12 mouse cellular contexts compared by ENCODE assay signal in genomic region chr8:94634211-94634610, GRCm38 (mm10). TPM values are rescaled to one million over a fixed set of nuclear protein-coding genes. Genes with fewer than 3 reads are reported as not detected.
DNase-seq lines count a peak whose midpoint lies in the region; ATAC-seq and TF ChIP-seq lines count a peak whose summit lies in the region.
"Had no signal": no experiment of that assay in that cellular context is flagged by ENCODE, and none has a peak within 500 bp of the region (broad histone marks: within the 10 kb centered on the region; RNA-seq: fewer than 3 reads in every experiment).

No protein-coding gene starts in this region.

- H3K4me3 ChIP-seq in MEL (ENCODE audit: control insufficient read depth in 1 of 2, insufficient read depth in 1 of 2, low read depth in 2 of 2, low read length in 2 of 2): no peak overlapping the region; a peak in 1 of 4 replicates
- no peak overlapping the region for H3K4me3 ChIP-seq in liver, embryonic 14.5 days (ENCODE audit: insufficient read depth in 1 of 2, low read depth in 2 of 2, low read length in 2 of 2)
- H3K4me3 ChIP-seq: forebrain, embryonic 10.5 days had no signal

- TF ChIP-seq POLR2A in MEL (IDR thresholded peaks at IDR 0.05; ENCODE audit: control insufficient read depth in 1 of 2, insufficient read depth in 1 of 2, low read depth in 1 of 2, low read length in 2 of 2, poor library complexity in 1 of 2): peak in 1 of 2 experiments; percentile 40; a peak in 1 of 4 replicates

- peak; percentile 97 for DNase-seq in MEL (ENCODE audit: low read depth, low spot score)
- peak; percentile 53 to 61 (median 59) for DNase-seq in liver, embryonic 14.5 days (ENCODE audit: low read depth in 3 of 3, low spot score in 3 of 3)
- DNase-seq in thymus, postnatal 0 days (ENCODE audit: low spot score): peak; percentile 80
- no peak for DNase-seq in yolk sac, embryonic 10.5 days (ENCODE audit: low spot score)
- no peak for DNase-seq in cerebellum, adult 9-10 months
- DNase-seq in heart, adult 18-20 months: no peak
- DNase-seq: gastrocnemius, postnatal 36 days; heart, postnatal 10 days; lung, adult 2 months had no signal

- TF ChIP-seq RAD21 in MEL (IDR thresholded peaks at IDR 0.05; ENCODE audit: low read depth, low read length): no peak

- peak overlapping the region; percentile 31 for H3K4me2 ChIP-seq in liver, embryonic 14.5 days (ENCODE audit: low read depth)

- ATAC-seq in common myeloid progenitor, adult 5-6 weeks (replicated peaks; ENCODE audit: low read depth, poor library complexity, severe bottlenecking): peak; percentile 99
- ATAC-seq in liver, embryonic 14.5 days (ENCODE audit: insufficient read depth): peak; percentile 94
- ATAC-seq: midbrain, embryonic 16.5 days had no signal

- no peaks in the 10 kb centered on the region for H3K9me3 ChIP-seq in MEL (replicated peaks; ENCODE audit: insufficient read depth, low read length)
- H3K9me3 ChIP-seq in liver, embryonic 14.5 days (ENCODE audit: control insufficient read depth, low read length): no peaks in the 10 kb centered on the region
- H3K9me3 ChIP-seq: forebrain, embryonic 10.5 days had no signal

- peak; percentile 98 to 99 for TF ChIP-seq EP300 in MEL (IDR thresholded peaks at IDR 0.05; ENCODE audit: low read depth in 1 of 2, low read length in 2 of 2)
- peak; percentile 69 for TF ChIP-seq EP300 in liver, embryonic 14.5 days (IDR thresholded peaks at IDR 0.05; ENCODE audit: low read depth)

- no peaks in the 10 kb centered on the region for H3K79me2 ChIP-seq in MEL (ENCODE audit: control insufficient read depth, insufficient read depth, low read length, poor library complexity)

- H3K4me1 ChIP-seq in MEL (ENCODE audit: control insufficient read depth in 1 of 2, insufficient read depth in 2 of 2, low read length in 2 of 2): peaks cover 15 to 21% of the 10 kb centered on the region in 2 experiments
- peaks cover 15 to 17% of the 10 kb centered on the region in 2 experiments for H3K4me1 ChIP-seq in liver, embryonic 14.5 days (replicated peaks; ENCODE audit: control insufficient read depth in 2 of 2, insufficient read depth in 2 of 2, low read length in 1 of 2)
- H3K4me1 ChIP-seq: forebrain, embryonic 10.5 days had no signal

- H3K27me3 ChIP-seq in MEL (ENCODE audit: control insufficient read depth in 1 of 2, insufficient read depth in 2 of 2, low read length in 2 of 2): no peaks in the 10 kb centered on the region
- no peaks in the 10 kb centered on the region for H3K27me3 ChIP-seq in liver, embryonic 14.5 days (ENCODE audit: control insufficient read depth, insufficient read depth, low read length)

- peak overlapping the region; percentile 100 for H3K27ac ChIP-seq in MEL (ENCODE audit: control insufficient read depth, low read depth, low read length)
- H3K27ac ChIP-seq in liver, embryonic 14.5 days: peak overlapping the region; percentile 46
- H3K27ac ChIP-seq: forebrain, embryonic 10.5 days had no signal

- TF ChIP-seq CTCF in MEL (IDR thresholded peaks at IDR 0.05 in 2 of 3, conservative IDR thresholded peaks at IDR 0.05 in 1 of 3; ENCODE audit: control insufficient read depth in 1 of 3, insufficient read depth in 1 of 3, low read depth in 2 of 3, low read length in 3 of 3, poor library complexity in 1 of 3, severe bottlenecking in 1 of 3): no peak
- TF ChIP-seq CTCF in liver, embryonic 14.5 days (IDR thresholded peaks at IDR 0.05; ENCODE audit: low read depth): no peak

- H3K9ac ChIP-seq in MEL (ENCODE audit: control insufficient read depth, low read depth, low read length, poor library complexity, severe bottlenecking): no peak overlapping the region
- no peak overlapping the region for H3K9ac ChIP-seq in liver, embryonic 14.5 days (replicated peaks)

- peaks cover 16 to 42% of the 10 kb centered on the region in 2 experiments for H3K36me3 ChIP-seq in MEL (ENCODE audit: control insufficient read depth in 1 of 2, insufficient read depth in 2 of 2, low read length in 2 of 2)
- peaks cover 18% of the 10 kb centered on the region for H3K36me3 ChIP-seq in liver, embryonic 14.5 days (replicated peaks; ENCODE audit: control insufficient read depth, insufficient read depth, low read depth)

TF ChIP-seq in MEL, 35 proteins besides CTCF, POLR2A, EP300 and RAD21 (continues in another document):
- TF ChIP-seq USF2 (IDR thresholded peaks at IDR 0.05; ENCODE audit: borderline replicate concordance in 1 of 2, insufficient read depth in 1 of 2, low read depth in 1 of 2, low read length in 2 of 2) (no peak), JUND (IDR thresholded peaks at IDR 0.05; ENCODE audit: low read depth, low read length) (peak; percentile 68; the same call in 1 of the 2 replicates), MYC (IDR thresholded peaks at IDR 0.05; ENCODE audit: low read depth, low read length) (peak; percentile 81; the same call in 1 of the 2 replicates), SMC3 (IDR thresholded peaks at IDR 0.05; ENCODE audit: low read depth, low read length) (no peak), CHD2 (IDR thresholded peaks at IDR 0.05; ENCODE audit: low read length) (peak; percentile 61; the same call in 1 of the 2 replicates), TBP (IDR thresholded peaks at IDR 0.05; ENCODE audit: low read depth, low read length) (peak; percentile 73), RCOR1 (IDR thresholded peaks at IDR 0.05; ENCODE audit: low read depth, low read length) (peak; percentile 94), CHD1 (IDR thresholded peaks at IDR 0.05; ENCODE audit: low read depth, low read length) (peak; percentile 31; the same call in 1 of the 2 replicates), GATA1 (IDR thresholded peaks at IDR 0.05; ENCODE audit: low read depth, low read length) (peak; percentile 100), MXI1 (IDR thresholded peaks at IDR 0.05; ENCODE audit: low read depth, low read length) (no peak; the same call in 1 of the 2 replicates), MAX (IDR thresholded peaks at IDR 0.05; ENCODE audit: low read length) (no peak; the same call in 1 of the 2 replicates), NRF1 (IDR thresholded peaks at IDR 0.05; ENCODE audit: insufficient read depth, low read depth, low read length, poor library complexity, severe bottlenecking) (no peak), TCF12 (IDR thresholded peaks at IDR 0.05; ENCODE audit: low read depth, low read length) (peak; percentile 97), MAFK (IDR thresholded peaks at IDR 0.05; ENCODE audit: borderline replicate concordance, low read depth, low read length) (peak; percentile 86), MYB (IDR thresholded peaks at IDR 0.05; ENCODE audit: low read depth, low read length) (peak; percentile 85; the same call in 1 of the 2 replicates), MEF2A (IDR thresholded peaks at IDR 0.05; ENCODE audit: extremely low read depth, insufficient replicate concordance, low read depth, low read length, poor library complexity, severe bottlenecking) (peak; percentile 94), KAT2A (conservative IDR thresholded peaks at IDR 0.05; ENCODE audit: low read depth, low read length) (no peak), ETS1 (IDR thresholded peaks at IDR 0.05; ENCODE audit: low read depth, low read length) (peak; percentile 94), ZKSCAN1 (IDR thresholded peaks at IDR 0.05; ENCODE audit: low read depth, low read length) (no peak), POLR2AphosphoS5 (IDR thresholded peaks at IDR 0.05; ENCODE audit: borderline replicate concordance, low read depth, low read length) (no peak), NELFE (IDR thresholded peaks at IDR 0.05; ENCODE audit: low read depth, low read length) (peak; percentile 52), ZMIZ1 (IDR thresholded peaks at IDR 0.05; ENCODE audit: low read depth, low read length) (0 out of 2 replicates have a peak, but pooled peaks have one; percentile 71), ELF1 (IDR thresholded peaks at IDR 0.05; ENCODE audit: low read depth, low read length) (peak; percentile 77), BHLHE40 (IDR thresholded peaks at IDR 0.05; ENCODE audit: borderline replicate concordance, low read depth, low read length) (peak; percentile 73), ZC3H11A (IDR thresholded peaks at IDR 0.05; ENCODE audit: low read depth, low read length) (0 out of 2 replicates have a peak, but pooled peaks have one; percentile 7), E2F4 (IDR thresholded peaks at IDR 0.05; ENCODE audit: borderline replicate concordance, low read depth, low read length) (no peak)

RNA-seq across cellular contexts. Expression of gene Arl2bp, which starts 32.2 kb away (rescaled TPM):
- total RNA-seq in MEL (2012; rRNA removed): 43.8 and 46.7 TPM in 2 replicates
- 100 to 1,000 TPM in 1 of 2 experiments, 10 to 100 TPM in 1; 96.1 to 515 TPM for polyA plus RNA-seq in MEL (2012; ENCODE audit: insufficient read depth in 1 of 2, insufficient read length in 2 of 2, low read depth in 1 of 2, low replicate concordance in 2 of 2, missing spikeins in 1 of 2)
- 126 and 144 TPM in 2 replicates for total RNA-seq in common myeloid progenitor, adult 5-6 weeks (2017)
- polyA plus RNA-seq in liver, embryonic 14.5 days (2012; rRNA removed): 18.2 and 18.6 TPM in 2 replicates
- polyA plus RNA-seq in liver, embryonic 14.5 days (2014; fragmentation: Nextera tagmentation; extraction: Ambion mirVana): 11.2 and 12.8 TPM in 2 replicates
- 75.9 and 92.2 TPM in 2 replicates for polyA plus RNA-seq in thymus, postnatal 0 days (2015; fragmentation: Nextera tagmentation; extraction: Ambion mirVana)
- total RNA-seq in heart, adult 18-20 months (2021): 10 to 100 TPM; 91.1 to 97.5 TPM

RNA-seq across cellular contexts. Expression of gene Fam192a, which starts 32.4 kb away (rescaled TPM):
- 43.3 and 46.3 TPM in 2 replicates for total RNA-seq in MEL (2012; rRNA removed)
- 10 to 100 TPM in 1 of 2 experiments, not detected in 1; 88.1 TPM for polyA plus RNA-seq in MEL (2012; ENCODE audit: insufficient read depth in 1 of 2, insufficient read length in 2 of 2, low read depth in 1 of 2, low replicate concordance in 2 of 2, missing spikeins in 1 of 2)
- 104 and 157 TPM in 2 replicates for total RNA-seq in common myeloid progenitor, adult 5-6 weeks (2017)
- polyA plus RNA-seq in liver, embryonic 14.5 days (2012; rRNA removed): 11.3 and 16.1 TPM in 2 replicates
- 25.8 and 26.5 TPM in 2 replicates for polyA plus RNA-seq in liver, embryonic 14.5 days (2014; fragmentation: Nextera tagmentation; extraction: Ambion mirVana)
- 82.5 and 85.3 TPM in 2 replicates for polyA plus RNA-seq in thymus, postnatal 0 days (2015; fragmentation: Nextera tagmentation; extraction: Ambion mirVana)
- 10 to 100 TPM; 19.7 to 22.0 TPM for total RNA-seq in heart, adult 18-20 months (2021)

RNA-seq across cellular contexts. Expression of gene Rspry1, which starts 32.5 kb away (rescaled TPM):
- total RNA-seq in MEL (2012; rRNA removed): 32.2 and 34.1 TPM in 2 replicates
- 10 to 100 TPM in 1 of 2 experiments, not detected in 1; 24.5 TPM for polyA plus RNA-seq in MEL (2012; ENCODE audit: insufficient read depth in 1 of 2, insufficient read length in 2 of 2, low read depth in 1 of 2, low replicate concordance in 2 of 2, missing spikeins in 1 of 2)
- total RNA-seq in common myeloid progenitor, adult 5-6 weeks (2017): 37.1 and 42.9 TPM in 2 replicates
- polyA plus RNA-seq in liver, embryonic 14.5 days (2012; rRNA removed): 4.0 and 6.2 TPM in 2 replicates
- 15.8 and 17.9 TPM in 2 replicates for polyA plus RNA-seq in liver, embryonic 14.5 days (2014; fragmentation: Nextera tagmentation; extraction: Ambion mirVana)
- polyA plus RNA-seq in thymus, postnatal 0 days (2015; fragmentation: Nextera tagmentation; extraction: Ambion mirVana): 33.8 and 40.1 TPM in 2 replicates
- total RNA-seq in heart, adult 18-20 months (2021): 10 to 100 TPM; 10.9 to 11.7 TPM

Comparison
In these comparisons a context has a peak if more than half of its experiments do, and no peak if none do; other contexts are left out.
1. DNase-seq: peak in MEL (single experiment), liver, embryonic 14.5 days (3 of 3) and thymus, postnatal 0 days (single experiment); none in yolk sac, embryonic 10.5 days (single experiment), cerebellum, adult 9-10 months (single experiment) and heart, adult 18-20 months (0 of 2).